Mouse (Mus musculus): ENCODE results near the gene Galntl6.

DNA sequence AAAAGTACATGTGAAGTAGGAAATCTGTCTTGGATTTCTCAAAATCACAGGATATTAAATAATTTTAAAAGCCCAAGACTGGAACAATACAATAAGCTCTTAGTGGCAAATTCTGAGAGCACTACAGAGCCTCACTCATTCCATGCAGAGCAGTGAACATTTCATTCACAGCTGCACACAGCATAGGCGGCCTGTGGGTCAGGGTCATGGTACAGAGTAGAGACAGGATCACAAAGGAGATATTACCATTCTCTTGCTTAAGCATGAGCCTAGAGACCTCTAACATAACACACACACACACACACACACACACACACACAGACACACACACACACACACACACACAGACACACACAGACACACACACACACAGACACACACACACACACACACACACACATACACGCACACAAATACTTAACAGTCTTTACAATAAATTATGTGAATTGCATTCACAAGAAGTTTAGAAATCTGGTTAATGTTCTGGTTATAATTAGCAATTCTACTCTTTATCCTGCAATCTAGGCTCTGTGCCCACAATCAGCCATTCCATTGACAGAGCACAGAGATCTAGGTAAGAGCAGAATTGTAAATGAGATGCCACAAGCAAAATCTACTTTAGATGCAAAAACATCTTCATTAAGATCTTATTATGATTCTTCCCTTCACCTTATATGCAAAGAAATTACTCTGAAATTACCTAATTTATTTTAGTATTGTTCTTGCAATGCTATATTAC is 653.7 kb downstream of the Galntl6 start:
- TF ChIP-seq CTCF (IDR thresholded peaks at IDR 0.05; ENCODE audit: extremely low read depth, insufficient read depth, insufficient read length, insufficient replicate concordance) (no peak), POLR2A (IDR thresholded peaks at IDR 0.05; ENCODE audit: low read depth, low read length) (no peak)
